Mouse (Mus musculus): ENCODE results near the gene Xpnpep1. TPM values are rescaled to one million over a fixed set of nuclear protein-coding genes. Genes with fewer than 3 reads are reported as not detected.

The Xpnpep1 gene
- polyA plus RNA-seq, 1 experiment from 2014 or later = 148 TPM

- no peak for DNase-seq (ENCODE audit: low spot score)
- H3K27ac ChIP-seq (replicated peaks; ENCODE audit: low read depth, low read length) = no peak overlapping the region
- no peaks in the 10 kb centered on the region for H3K27me3 ChIP-seq (replicated peaks; ENCODE audit: control insufficient read depth, insufficient read depth, low read length)
- no peak overlapping the region for H3K9ac ChIP-seq (ENCODE audit: low read depth, low read length)
- H3K9me3 ChIP-seq (ENCODE audit: control insufficient read depth, low read length) = 0 out of 2 replicates have a peak, but pooled peaks cover 5% of the 10 kb centered on the region
- peaks cover 47% of the 10 kb centered on the region for H3K4me1 ChIP-seq (ENCODE audit: control insufficient read depth, insufficient read depth, low read length)
- H3K36me3 ChIP-seq (ENCODE audit: control insufficient read depth, insufficient read depth, low read length) = no peaks in the 10 kb centered on the region
- WGBS = 72% methylated on average over 11 of the region's 11 CpGs
- no peak for ATAC-seq (ENCODE audit: low read depth)
- no peak overlapping the region for H3K4me2 ChIP-seq (ENCODE audit: low read depth, low read length)
- H3K4me3 ChIP-seq (ENCODE audit: low read depth, low read length) = no peak overlapping the region
Measured at GRCm38 (mm10) chr19:53080026-53080425, 40.0 kb upstream of the Xpnpep1 start.

GRCm38 (mm10) chr19:53078271-53079085, 38.5 kb upstream of the Xpnpep1 start:
- Histone ChIP-seq H3K27ac (replicated peaks; ENCODE audit: low read depth, low read length) (no peak overlapping the region), H3K4me3 (ENCODE audit: low read depth, low read length) (no peak overlapping the region), H3K4me1 (ENCODE audit: control insufficient read depth, insufficient read depth, low read length) (peaks cover 42% of the 10 kb centered on the region), H3K36me3 (ENCODE audit: control insufficient read depth, insufficient read depth, low read length) (no peaks in the 10 kb centered on the region), H3K27me3 (replicated peaks; ENCODE audit: control insufficient read depth, insufficient read depth, low read length) (no peaks in the 10 kb centered on the region), H3K9me3 (ENCODE audit: control insufficient read depth, low read length) (no peaks in the 10 kb centered on the region), H3K4me2 (ENCODE audit: low read depth, low read length) (no peak overlapping the region), H3K9ac (ENCODE audit: low read depth, low read length) (no peak overlapping the region)
- DNase-seq (ENCODE audit: low spot score) (no peak), ATAC-seq (ENCODE audit: low read depth) (no peak)
- 58% methylated on average over 9 of the region's 9 CpGs for WGBS

GRCm38 (mm10) chr19:53077278-53077677, 37.3 kb upstream of the Xpnpep1 start:
- DNase-seq (ENCODE audit: low spot score) (no peak), ATAC-seq (ENCODE audit: low read depth) (no peak)
- no peaks in the 10 kb centered on the region for H3K36me3 ChIP-seq (ENCODE audit: control insufficient read depth, insufficient read depth, low read length)
- H3K4me3 ChIP-seq (ENCODE audit: low read depth, low read length) = no peak overlapping the region
- WGBS = 84% methylated on average over 5 of the region's 5 CpGs
- H3K9ac ChIP-seq (ENCODE audit: low read depth, low read length) = no peak overlapping the region
- no peaks in the 10 kb centered on the region for H3K27me3 ChIP-seq (replicated peaks; ENCODE audit: control insufficient read depth, insufficient read depth, low read length)
- H3K4me1 ChIP-seq (ENCODE audit: control insufficient read depth, insufficient read depth, low read length) = peaks cover 49% of the 10 kb centered on the region
- peak overlapping the region; percentile 63; the same call in 1 of the 2 replicates for H3K27ac ChIP-seq (replicated peaks; ENCODE audit: low read depth, low read length)
- no peaks in the 10 kb centered on the region for H3K9me3 ChIP-seq (ENCODE audit: control insufficient read depth, low read length)
- no peak overlapping the region for H3K4me2 ChIP-seq (ENCODE audit: low read depth, low read length)

GRCm38 (mm10) chr19:53076238-53076981, 36.4 kb upstream of the Xpnpep1 start:
- WGBS = 51% methylated on average over 18 of the region's 18 CpGs
- no peak overlapping the region for H3K4me3 ChIP-seq (ENCODE audit: low read depth, low read length)

GRCm38 (mm10) chr19:53075896-53076237, 35.9 kb upstream of the Xpnpep1 start:
- Histone ChIP-seq H3K4me2 (ENCODE audit: low read depth, low read length) (peak overlapping the region; percentile 12; the same call in 1 of the 2 replicates), H3K4me3 (ENCODE audit: low read depth, low read length) (no peak overlapping the region), H3K9me3 (ENCODE audit: control insufficient read depth, low read length) (no peaks in the 10 kb centered on the region), H3K9ac (ENCODE audit: low read depth, low read length) (no peak overlapping the region), H3K36me3 (ENCODE audit: control insufficient read depth, insufficient read depth, low read length) (no peaks in the 10 kb centered on the region), H3K4me1 (ENCODE audit: control insufficient read depth, insufficient read depth, low read length) (peaks cover 51% of the 10 kb centered on the region), H3K27me3 (replicated peaks; ENCODE audit: control insufficient read depth, insufficient read depth, low read length) (no peaks in the 10 kb centered on the region), H3K27ac (replicated peaks; ENCODE audit: low read depth, low read length) (peak overlapping the region; percentile 63)
- DNase-seq (ENCODE audit: low spot score) (no peak), ATAC-seq (ENCODE audit: low read depth) (no peak)
- WGBS = 62% methylated on average over 11 of the region's 11 CpGs

More at GRCm38 (mm10) chr19:53076238-53076981, 36.4 kb upstream of the Xpnpep1 start:
- no peak overlapping the region for H3K9ac ChIP-seq (ENCODE audit: low read depth, low read length)
- H3K36me3 ChIP-seq (ENCODE audit: control insufficient read depth, insufficient read depth, low read length) = no peaks in the 10 kb centered on the region
- DNase-seq (ENCODE audit: low spot score) = peak; percentile 85
- peaks cover 51% of the 10 kb centered on the region for H3K4me1 ChIP-seq (ENCODE audit: control insufficient read depth, insufficient read depth, low read length)
- no peaks in the 10 kb centered on the region for H3K27me3 ChIP-seq (replicated peaks; ENCODE audit: control insufficient read depth, insufficient read depth, low read length)
- H3K4me2 ChIP-seq (ENCODE audit: low read depth, low read length) = peak overlapping the region; percentile 10; the same call in 1 of the 2 replicates
- no peaks in the 10 kb centered on the region for H3K9me3 ChIP-seq (ENCODE audit: control insufficient read depth, low read length)
- ATAC-seq (ENCODE audit: low read depth) = peak; percentile 85
- H3K27ac ChIP-seq (replicated peaks; ENCODE audit: low read depth, low read length) = peak overlapping the region; percentile 63; the same call in 1 of the 2 replicates

- Histone ChIP-seq H3K4me3 (ENCODE audit: low read depth, low read length) (no peak overlapping the region), H3K27ac (replicated peaks; ENCODE audit: low read depth, low read length) (peak overlapping the region; percentile 63), H3K9me3 (ENCODE audit: control insufficient read depth, low read length) (no peaks in the 10 kb centered on the region), H3K36me3 (ENCODE audit: control insufficient read depth, insufficient read depth, low read length) (no peaks in the 10 kb centered on the region), H3K4me1 (ENCODE audit: control insufficient read depth, insufficient read depth, low read length) (peaks cover 53% of the 10 kb centered on the region), H3K9ac (ENCODE audit: low read depth, low read length) (no peak overlapping the region), H3K27me3 (replicated peaks; ENCODE audit: control insufficient read depth, insufficient read depth, low read length) (no peaks in the 10 kb centered on the region), H3K4me2 (ENCODE audit: low read depth, low read length) (0 out of 2 replicates have a peak overlapping the region, but pooled peaks have one; percentile 12)
- 82% methylated on average over 13 of the region's 13 CpGs for WGBS
- peak; percentile 74 for DNase-seq (ENCODE audit: low spot score)
- no peak for ATAC-seq (ENCODE audit: low read depth)
Measured at GRCm38 (mm10) chr19:53074899-53075722, 35.1 kb upstream of the Xpnpep1 start.

- Histone ChIP-seq H3K27ac (replicated peaks; ENCODE audit: low read depth, low read length) (no peak overlapping the region), H3K4me2 (ENCODE audit: low read depth, low read length) (no peak overlapping the region)
- DNase-seq (ENCODE audit: low spot score) = no peak
Measured at GRCm38 (mm10) chr19:53073521-53073920, 33.5 kb upstream of the Xpnpep1 start.

GRCm38 (mm10) chr19:53072406-53072805, 32.4 kb upstream of the Xpnpep1 start:
- Histone ChIP-seq H3K9ac (ENCODE audit: low read depth, low read length) (no peak overlapping the region), H3K9me3 (ENCODE audit: control insufficient read depth, low read length) (no peaks in the 10 kb centered on the region), H3K36me3 (ENCODE audit: control insufficient read depth, insufficient read depth, low read length) (no peaks in the 10 kb centered on the region), H3K27ac (replicated peaks; ENCODE audit: low read depth, low read length) (peak overlapping the region; percentile 65), H3K4me2 (ENCODE audit: low read depth, low read length) (no peak overlapping the region), H3K4me3 (ENCODE audit: low read depth, low read length) (no peak overlapping the region), H3K27me3 (replicated peaks; ENCODE audit: control insufficient read depth, insufficient read depth, low read length) (no peaks in the 10 kb centered on the region), H3K4me1 (ENCODE audit: control insufficient read depth, insufficient read depth, low read length) (peaks cover 45% of the 10 kb centered on the region)
- ATAC-seq (ENCODE audit: low read depth) (no peak), DNase-seq (ENCODE audit: low spot score) (no peak)
- 62% methylated on average over 5 of the region's 5 CpGs for WGBS

More at GRCm38 (mm10) chr19:53073521-53073920, 33.5 kb upstream of the Xpnpep1 start:
- H3K27me3 ChIP-seq (replicated peaks; ENCODE audit: control insufficient read depth, insufficient read depth, low read length) = no peaks in the 10 kb centered on the region
- no peaks in the 10 kb centered on the region for H3K9me3 ChIP-seq (ENCODE audit: control insufficient read depth, low read length)
- H3K4me3 ChIP-seq (ENCODE audit: low read depth, low read length) = no peak overlapping the region
- 97% methylated on average over 4 of the region's 4 CpGs for WGBS
- no peak for ATAC-seq (ENCODE audit: low read depth)
- peaks cover 53% of the 10 kb centered on the region for H3K4me1 ChIP-seq (ENCODE audit: control insufficient read depth, insufficient read depth, low read length)
- H3K9ac ChIP-seq (ENCODE audit: low read depth, low read length) = no peak overlapping the region
- no peaks in the 10 kb centered on the region for H3K36me3 ChIP-seq (ENCODE audit: control insufficient read depth, insufficient read depth, low read length)

Data from embryonic facial prominence, embryonic 14.5 days (tissue).